In genomic region chr12:107186361-107186760, GRCm38 (mm10) we compare ENCODE assay signal across 15 mouse cellular contexts.
DNase-seq lines count a peak whose midpoint lies in the region; ATAC-seq lines count a peak whose summit lies in the region.
"Had no signal": no experiment of that assay in that cellular context is flagged by ENCODE, and none has a peak within 500 bp of the region (broad histone marks: within the 10 kb centered on the region; RNA-seq: fewer than 3 reads in every experiment).

No protein-coding gene starts in this region.

- ATAC-seq in frontal cortex, adult (ENCODE audit: low TSS enrichment), result peak; percentile 81
- ATAC-seq: forebrain, embryonic 13.5 days; forebrain, postnatal 0 days had no signal

- DNase-seq in frontal cortex, postnatal 14 days (ENCODE audit: low spot score in 2 of 2), result no peak
- DNase-seq in layer of hippocampus, adult 9-11 months, result peak; percentile 30
- no peak for DNase-seq in layer of hippocampus, postnatal 36 days
- DNase-seq in right cerebral cortex, adult 18-20 months, result peak; percentile 21
- DNase-seq in right cerebral cortex, postnatal 10 days (ENCODE audit: low spot score in 2 of 2), result no peak
- DNase-seq in testis, postnatal 14 days (ENCODE audit: low spot score), result no peak
- DNase-seq: adrenal gland, postnatal 10 days; cerebellum, adult 18-20 months; cerebellum, adult 9-11 months; forebrain, postnatal 0 days; gastrocnemius, postnatal 36 days; heart, adult 18-20 months; heart, postnatal 14 days had no signal

Comparison
In these comparisons a context has a peak if more than half of its experiments do, and no peak if none do; other contexts are left out.
1. DNase-seq: peak in layer of hippocampus, adult 9-11 months (single experiment) and right cerebral cortex, adult 18-20 months (single experiment); none in frontal cortex, postnatal 14 days (0 of 2), layer of hippocampus, postnatal 36 days (0 of 2), right cerebral cortex, postnatal 10 days (0 of 2) and testis, postnatal 14 days (single experiment).